Mouse (Mus musculus): ENCODE results near the gene Galnt18. TPM values are rescaled to one million over a fixed set of nuclear protein-coding genes. Genes with fewer than 3 reads are reported as not detected.

The Galnt18 gene
- total and polyA plus RNA-seq, 2 experiments from 2014 or later, result 16.5 to 27.1 TPM

DNA sequence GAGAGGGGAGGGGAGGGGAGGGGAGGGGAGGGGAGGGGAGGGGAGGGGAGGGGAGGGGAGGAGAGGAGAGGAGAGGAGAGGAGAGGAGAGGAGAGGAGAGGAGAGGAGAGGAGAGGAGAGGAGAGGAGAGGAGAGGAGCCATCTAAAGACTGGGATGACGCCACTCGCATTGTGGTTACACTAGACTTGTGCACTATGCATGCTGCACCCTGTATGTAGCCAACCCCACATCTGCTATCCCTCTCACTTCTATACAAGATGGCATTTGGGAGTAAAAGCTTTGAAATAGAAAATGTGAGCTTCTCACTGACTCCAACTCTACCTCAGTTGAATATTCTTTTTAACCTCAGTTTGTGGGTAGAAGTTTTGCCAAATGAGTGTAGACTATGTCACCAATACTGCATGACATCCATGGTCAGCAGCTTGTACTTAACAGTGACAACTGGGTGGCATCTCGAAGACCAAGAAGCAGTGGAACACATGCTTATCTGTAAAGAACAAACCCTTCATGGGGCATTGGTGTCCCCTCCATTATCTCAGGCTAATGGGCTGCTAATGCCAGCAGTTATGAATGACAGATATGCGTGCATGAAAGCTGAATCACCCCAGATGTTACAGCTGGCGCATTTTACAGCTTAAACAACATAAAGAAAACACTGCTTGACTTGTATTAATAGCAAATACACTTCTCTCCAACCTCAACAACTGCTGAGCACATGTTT lies 65.0 kb downstream of the Galnt18 start:
- DNase-seq (ENCODE audit: low spot score) (no peak), ATAC-seq (ENCODE audit: insufficient read depth, low read depth) (no peak)
- Histone ChIP-seq H3K4me3 (ENCODE audit: low read depth, low read length) (no peak overlapping the region), H3K27ac (ENCODE audit: low read depth) (no peak overlapping the region), H3K4me2 (ENCODE audit: low read depth, low read length) (no peak overlapping the region), H3K4me1 (ENCODE audit: control insufficient read depth, insufficient read depth) (peaks cover 20% of the 10 kb centered on the region), H3K27me3 (ENCODE audit: control insufficient read depth, insufficient read depth, low read length) (no peaks in the 10 kb centered on the region), H3K36me3 (replicated peaks; ENCODE audit: control insufficient read depth, insufficient read depth, low read length) (no peaks in the 10 kb centered on the region), H3K9me3 (replicated peaks; ENCODE audit: control insufficient read depth, low read length) (0 out of 2 replicates have a peak, but pooled peaks cover 4% of the 10 kb centered on the region), H3K9ac (replicated peaks; ENCODE audit: low read depth, low read length) (no peak overlapping the region)
- TF ChIP-seq EP300 (IDR thresholded peaks at IDR 0.05; ENCODE audit: low read depth), result no peak
- no peak for TF ChIP-seq CTCF (IDR thresholded peaks at IDR 0.05; ENCODE audit: low read depth)
- 79% methylated on average over 5 of the region's 5 CpGs for WGBS

DNA sequence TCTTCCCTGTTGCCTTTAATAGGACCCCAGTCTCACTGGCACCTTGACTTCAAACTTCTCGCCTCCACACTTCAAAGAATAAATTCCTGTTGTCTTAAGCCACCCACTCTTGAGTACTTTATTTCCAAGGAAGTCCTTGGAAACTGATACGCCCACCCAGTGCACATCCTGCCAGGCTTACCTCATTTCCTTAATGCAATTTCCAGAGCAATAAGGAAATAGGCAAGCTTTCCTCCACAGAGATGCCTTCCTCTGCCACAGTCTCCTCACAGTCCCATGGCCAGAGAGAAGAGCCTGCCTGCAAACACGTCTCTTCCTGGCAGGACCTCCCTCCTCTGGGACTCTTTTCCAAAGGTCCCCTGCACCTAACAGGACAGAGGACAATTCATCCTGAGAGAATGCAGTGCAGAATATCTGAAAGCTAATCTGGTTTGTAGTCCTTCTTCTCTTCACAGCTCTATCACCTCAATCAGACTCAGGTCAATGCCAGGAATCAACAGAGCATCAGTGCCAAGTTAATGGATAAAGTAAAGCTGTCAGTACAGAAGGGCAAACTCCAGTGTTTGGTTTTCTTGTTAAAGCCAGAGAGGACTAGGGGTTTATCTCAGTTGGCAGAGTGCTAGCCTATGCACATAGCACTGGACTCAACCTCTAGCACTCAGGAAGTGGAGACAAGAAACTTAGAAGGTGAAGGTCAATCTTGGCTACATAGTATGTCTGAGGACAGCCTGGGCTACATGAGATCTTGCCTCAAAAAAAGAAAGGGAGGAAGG lies 65.8 kb downstream of the Galnt18 start:
- WGBS, result 56% methylated on average over 3 of the region's 3 CpGs
- Histone ChIP-seq H3K4me2 (ENCODE audit: low read depth, low read length) (no peak overlapping the region), H3K9me3 (replicated peaks; ENCODE audit: control insufficient read depth, low read length) (0 out of 2 replicates have a peak, but pooled peaks cover 4% of the 10 kb centered on the region), H3K36me3 (replicated peaks; ENCODE audit: control insufficient read depth, insufficient read depth, low read length) (no peaks in the 10 kb centered on the region), H3K9ac (replicated peaks; ENCODE audit: low read depth, low read length) (no peak overlapping the region), H3K27me3 (ENCODE audit: control insufficient read depth, insufficient read depth, low read length) (no peaks in the 10 kb centered on the region), H3K27ac (ENCODE audit: low read depth) (peak overlapping the region; percentile 56), H3K4me3 (ENCODE audit: low read depth, low read length) (no peak overlapping the region), H3K4me1 (ENCODE audit: control insufficient read depth, insufficient read depth) (peaks cover 27% of the 10 kb centered on the region)
- no peak for TF ChIP-seq CTCF (IDR thresholded peaks at IDR 0.05; ENCODE audit: low read depth)
- TF ChIP-seq EP300 (IDR thresholded peaks at IDR 0.05; ENCODE audit: low read depth), result 0 out of 2 replicates have a peak, but pooled peaks have one; percentile 73
- DNase-seq (ENCODE audit: low spot score) (no peak), ATAC-seq (ENCODE audit: insufficient read depth, low read depth) (0 out of 2 replicates have a peak, but pooled peaks have one; percentile 19)

DNA sequence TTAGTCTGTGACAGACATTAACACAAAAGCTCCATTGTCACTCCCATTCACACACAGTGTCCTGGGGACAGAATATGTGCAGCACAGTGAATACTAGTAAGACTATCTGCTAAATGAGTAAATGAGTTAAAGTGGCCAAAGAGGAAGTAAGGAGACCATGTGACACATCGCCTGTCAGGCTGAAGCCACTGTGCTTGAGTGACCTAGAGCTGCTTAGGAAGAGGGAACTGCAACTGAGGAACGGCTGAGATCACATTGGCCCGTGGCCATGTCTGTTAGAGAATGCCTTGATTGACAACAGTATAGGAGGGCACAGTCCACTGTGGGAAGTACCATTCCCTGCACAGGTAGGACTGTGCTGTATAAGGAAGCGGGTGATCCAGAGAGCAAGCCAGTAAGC lies 67.0 kb downstream of the Galnt18 start:
- DNase-seq (ENCODE audit: low spot score), result no peak
- peaks cover 34% of the 10 kb centered on the region for H3K4me1 ChIP-seq (ENCODE audit: control insufficient read depth, insufficient read depth)
- ATAC-seq (ENCODE audit: insufficient read depth, low read depth), result no peak
- 0 out of 2 replicates have a peak, but pooled peaks cover 4% of the 10 kb centered on the region for H3K9me3 ChIP-seq (replicated peaks; ENCODE audit: control insufficient read depth, low read length)
- H3K36me3 ChIP-seq (replicated peaks; ENCODE audit: control insufficient read depth, insufficient read depth, low read length), result no peaks in the 10 kb centered on the region
- no peak overlapping the region for H3K9ac ChIP-seq (replicated peaks; ENCODE audit: low read depth, low read length)
- H3K4me2 ChIP-seq (ENCODE audit: low read depth, low read length), result no peak overlapping the region
- TF ChIP-seq CTCF (IDR thresholded peaks at IDR 0.05; ENCODE audit: low read depth) (no peak), EP300 (IDR thresholded peaks at IDR 0.05; ENCODE audit: low read depth) (no peak)
- H3K4me3 ChIP-seq (ENCODE audit: low read depth, low read length), result no peak overlapping the region
- peak overlapping the region; percentile 27; the same call in 1 of the 2 replicates for H3K27ac ChIP-seq (ENCODE audit: low read depth)
- no peaks in the 10 kb centered on the region for H3K27me3 ChIP-seq (ENCODE audit: control insufficient read depth, insufficient read depth, low read length)
- 76% methylated on average over 4 of the region's 4 CpGs for WGBS

DNA sequence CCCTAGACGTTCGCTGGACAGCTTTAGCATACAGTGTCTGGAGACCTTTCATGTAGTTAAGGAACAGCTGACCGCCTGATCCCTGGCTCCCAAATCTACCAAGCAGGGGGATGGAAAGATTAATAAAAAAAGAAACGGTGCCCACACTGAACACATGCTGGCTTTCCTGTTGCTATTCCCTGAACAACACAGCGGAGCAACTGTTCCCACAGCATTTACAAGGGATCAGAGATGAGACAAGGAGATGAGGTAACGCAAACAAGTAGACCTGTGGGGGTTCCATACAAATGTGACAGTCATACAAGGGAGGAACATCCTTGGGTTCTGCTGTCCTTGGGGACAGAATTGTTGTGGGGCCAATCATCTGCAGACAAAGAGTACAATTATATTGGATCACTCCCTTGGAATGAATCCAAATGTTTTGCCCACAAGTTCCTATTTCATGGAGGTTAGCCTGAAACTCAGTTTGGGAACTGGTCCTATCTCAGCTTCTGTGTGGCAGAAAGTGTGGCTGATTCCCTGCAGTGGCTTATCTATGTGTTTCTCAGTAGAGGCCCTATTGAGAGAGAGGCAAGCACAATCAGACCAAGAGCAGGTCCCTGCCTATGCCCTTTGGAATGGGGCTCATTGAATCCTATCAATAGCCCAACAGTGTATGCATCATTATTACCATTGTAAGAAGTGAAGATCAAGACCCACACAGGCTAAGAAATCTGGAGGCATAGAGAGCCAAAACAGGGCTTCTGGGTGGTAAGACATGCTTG lies 68.5 kb downstream of the Galnt18 start:
- Histone ChIP-seq H3K4me2 (ENCODE audit: low read depth, low read length) (no peak overlapping the region), H3K9ac (replicated peaks; ENCODE audit: low read depth, low read length) (no peak overlapping the region), H3K36me3 (replicated peaks; ENCODE audit: control insufficient read depth, insufficient read depth, low read length) (no peaks in the 10 kb centered on the region), H3K9me3 (replicated peaks; ENCODE audit: control insufficient read depth, low read length) (0 out of 2 replicates have a peak, but pooled peaks cover 4% of the 10 kb centered on the region), H3K4me3 (ENCODE audit: low read depth, low read length) (no peak overlapping the region), H3K27ac (ENCODE audit: low read depth) (peak overlapping the region; percentile 44), H3K27me3 (ENCODE audit: control insufficient read depth, insufficient read depth, low read length) (no peaks in the 10 kb centered on the region), H3K4me1 (ENCODE audit: control insufficient read depth, insufficient read depth) (peaks cover 34% of the 10 kb centered on the region)
- DNase-seq (ENCODE audit: low spot score) (no peak), ATAC-seq (ENCODE audit: insufficient read depth, low read depth) (no peak; the same call in 1 of the 2 replicates)
- TF ChIP-seq CTCF (IDR thresholded peaks at IDR 0.05; ENCODE audit: low read depth), result no peak
- no peak for TF ChIP-seq EP300 (IDR thresholded peaks at IDR 0.05; ENCODE audit: low read depth)
- WGBS, result 67% methylated on average over 6 of the region's 6 CpGs

DNA sequence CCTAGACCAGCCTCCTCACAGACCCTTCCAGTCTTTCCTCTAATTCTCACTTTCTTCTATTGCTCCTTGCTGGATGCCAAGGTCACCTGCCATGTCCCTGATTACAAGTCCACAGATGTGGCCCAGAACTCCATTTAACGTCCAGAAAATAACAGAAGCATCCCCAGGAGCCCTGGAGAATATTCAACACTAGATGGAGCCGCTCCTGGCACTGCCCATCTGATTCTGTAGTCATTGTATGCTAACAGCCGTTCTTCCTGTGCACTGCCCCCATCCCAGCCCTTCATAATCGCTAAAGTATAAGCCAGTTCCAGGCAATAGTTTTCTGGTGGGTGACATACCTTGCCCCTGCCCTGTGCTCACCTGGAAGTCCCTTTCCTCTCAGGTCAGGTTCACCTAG lies 69.5 kb downstream of the Galnt18 start:
- ATAC-seq (ENCODE audit: insufficient read depth, low read depth) (peak; percentile 33; the same call in 1 of the 2 replicates), DNase-seq (ENCODE audit: low spot score) (no peak)
- TF ChIP-seq EP300 (IDR thresholded peaks at IDR 0.05; ENCODE audit: low read depth), result no peak
- TF ChIP-seq CTCF (IDR thresholded peaks at IDR 0.05; ENCODE audit: low read depth), result peak; percentile 44
- H3K27ac ChIP-seq (ENCODE audit: low read depth), result no peak overlapping the region
- H3K4me3 ChIP-seq (ENCODE audit: low read depth, low read length), result no peak overlapping the region
- 0 out of 2 replicates have a peak, but pooled peaks cover 4% of the 10 kb centered on the region for H3K9me3 ChIP-seq (replicated peaks; ENCODE audit: control insufficient read depth, low read length)
- no peaks in the 10 kb centered on the region for H3K36me3 ChIP-seq (replicated peaks; ENCODE audit: control insufficient read depth, insufficient read depth, low read length)
- H3K4me2 ChIP-seq (ENCODE audit: low read depth, low read length), result no peak overlapping the region
- H3K9ac ChIP-seq (replicated peaks; ENCODE audit: low read depth, low read length), result no peak overlapping the region
- no peaks in the 10 kb centered on the region for H3K27me3 ChIP-seq (ENCODE audit: control insufficient read depth, insufficient read depth, low read length)
- peaks cover 34% of the 10 kb centered on the region for H3K4me1 ChIP-seq (ENCODE audit: control insufficient read depth, insufficient read depth)
- WGBS, result 27% methylated on average over 4 of the region's 4 CpGs
